Mouse (Mus musculus) heart, adult 2 months (tissue): ENCODE measurements around the gene Nectin4.

Experiments
- CTCF ChIP-seq: fragments of 200-600 bp; IDR thresholded peaks from 2 replicates; pipeline ENCODE4 v1.8.1; 2022; ENCODE audit warnings: antibody characterized with exemption, mild to moderate bottlenecking, moderate library complexity
- EP300 ChIP-seq: fragments of 200-500 bp; IDR thresholded peaks from 2 replicates; pipeline ENCODE4 v1.6.1; 2011; ENCODE audit warnings: low read depth, low read length, control low read depth; ENCODE audit not compliant: insufficient read depth
- POLR2A ChIP-seq: fragments of 200-500 bp; IDR thresholded peaks from 2 replicates; pipeline ENCODE4 v1.6.1; 2011; ENCODE audit warnings: mild to moderate bottlenecking, low read depth, low read length, control low read depth; ENCODE audit not compliant: insufficient read depth

GRCm38 (mm10) chr1:171358421-171358820 is 11.5 kb upstream of the Nectin4 start:
- TF ChIP-seq CTCF (peak; percentile 75), POLR2A (no peak), EP300 (no peak)
